Comparison of ENCODE assay signal across 8 mouse cellular contexts in the genomic region with DNA sequence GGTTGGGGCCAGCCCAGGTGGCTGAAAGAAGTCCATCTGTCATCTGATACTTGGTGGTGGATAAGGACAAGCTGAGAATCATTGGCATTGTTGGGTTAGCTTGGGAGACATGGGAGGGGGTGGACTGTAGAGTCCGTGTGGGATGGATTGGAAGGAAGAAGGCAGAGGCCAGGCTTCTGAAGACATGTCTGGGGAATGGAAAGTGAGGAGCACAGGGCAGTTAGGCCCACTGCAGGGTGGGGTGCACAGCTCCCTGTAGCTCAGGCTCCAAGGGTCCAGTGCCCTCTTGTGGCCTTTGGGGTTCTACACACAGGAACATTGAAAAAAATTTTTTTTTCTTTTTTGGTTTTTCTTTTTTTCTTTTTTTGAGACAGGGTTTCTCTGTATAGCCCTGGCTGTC. TPM values are rescaled to one million over a fixed set of nuclear protein-coding genes. Genes with fewer than 3 reads are reported as not detected.
DNase-seq lines count a peak whose midpoint lies in the region; ATAC-seq and TF ChIP-seq lines count a peak whose summit lies in the region.

No protein-coding gene starts in this region.

- no peak overlapping the region for H3K27ac ChIP-seq in heart, adult 2 months
- H3K27ac ChIP-seq in limb, embryonic 12.5 days, result no peak overlapping the region

- DNase-seq in heart, adult 2 months, result peak; percentile 59 to 60
- DNase-seq in heart, adult 8-10 months (ENCODE audit: low spot score), result no peak
- DNase-seq in cerebellum, adult 18-20 months, result peak; percentile 65 to 68
- peak; percentile 35 to 59 for DNase-seq in gastrocnemius, postnatal 36 days
- peak; percentile 72 for DNase-seq in thymus, postnatal 25 days

- no peaks in the 10 kb centered on the region; the same call in 1 of the 2 replicates for H3K4me1 ChIP-seq in heart, adult 2 months (ENCODE audit: control insufficient read depth, insufficient read depth, low read length)
- H3K4me1 ChIP-seq in E14TG2a.4 (replicated peaks; ENCODE audit: low read depth, low read length), result peaks cover 62% of the 10 kb centered on the region
- H3K4me1 ChIP-seq in limb, embryonic 12.5 days (replicated peaks), result no peaks in the 10 kb centered on the region; the same call in 1 of the 2 replicates

- ATAC-seq in limb, embryonic 12.5 days (ENCODE audit: insufficient number of reproducible peaks, insufficient read depth, low FRiP score, low TSS enrichment, low read depth), result peak; percentile 57; the same call in 1 of the 2 replicates
- ATAC-seq in monocyte, adult 5-6 weeks (replicated peaks; ENCODE audit: insufficient number of reproducible peaks, low FRiP score, low TSS enrichment, poor library complexity, severe bottlenecking), result peak; percentile 48; the same call in 1 of the 2 replicates

- no peaks in the 10 kb centered on the region for H3K36me3 ChIP-seq in heart, adult 2 months (ENCODE audit: control insufficient read depth, insufficient read depth, low read length)
- H3K36me3 ChIP-seq in E14TG2a.4 (ENCODE audit: insufficient read depth, low read length), result peaks cover 48% of the 10 kb centered on the region
- peaks cover 46% of the 10 kb centered on the region for H3K36me3 ChIP-seq in limb, embryonic 12.5 days

- no peaks in the 10 kb centered on the region for H3K79me2 ChIP-seq in heart, adult 2 months (replicated peaks; ENCODE audit: control insufficient read depth, insufficient read depth, low read length)

- H3K27me3 ChIP-seq in heart, adult 2 months (ENCODE audit: control insufficient read depth, insufficient read depth, low read length), result no peaks in the 10 kb centered on the region
- no peaks in the 10 kb centered on the region for H3K27me3 ChIP-seq in E14TG2a.4 (ENCODE audit: insufficient read depth, low read length)
- H3K27me3 ChIP-seq in limb, embryonic 12.5 days, result no peaks in the 10 kb centered on the region

- WGBS in heart, adult 2 months, result 23% methylated on average over 1 of the region's 1 CpGs
- 25% methylated on average over 1 of the region's 1 CpGs for WGBS in limb, embryonic 12.5 days

- intact Hi-C loops in heart, adult 2 months (cut with DNase I), result loop anchor here (1.0 kb wide), 1 partner anchor 47 kb away; no protein-coding TSS in a partner anchor
- intact Hi-C loops in gastrocnemius, postnatal 36 days (cut with DNase I), result loop anchor here (1.0 kb wide), 1 partner anchor 47 kb away; no protein-coding TSS in a partner anchor

- no peak overlapping the region for H3K4me3 ChIP-seq in heart, adult 2 months
- no peak overlapping the region for H3K4me3 ChIP-seq in E14TG2a.4 (replicated peaks; ENCODE audit: low read length)
- H3K4me3 ChIP-seq in limb, embryonic 12.5 days (replicated peaks), result no peak overlapping the region

- no peak for TF ChIP-seq POLR2A in heart, adult 2 months (IDR thresholded peaks at IDR 0.05; ENCODE audit: insufficient read depth, low read depth, low read length)

- TF ChIP-seq EP300 in heart, adult 2 months (IDR thresholded peaks at IDR 0.05; ENCODE audit: insufficient read depth, low read depth, low read length), result 0 out of 2 replicates have a peak, but pooled peaks have one; percentile 54

- H3K9ac ChIP-seq in heart, adult 2 months (ENCODE audit: low read depth, low read length), result no peak overlapping the region
- no peak overlapping the region for H3K9ac ChIP-seq in limb, embryonic 12.5 days (replicated peaks)

- no peak overlapping the region for H3K4me2 ChIP-seq in limb, embryonic 12.5 days

- TF ChIP-seq CTCF in heart, adult 2 months (IDR thresholded peaks at IDR 0.05), result peak; percentile 79
- TF ChIP-seq CTCF in E14TG2a.4 (conservative IDR thresholded peaks at IDR 0.05; ENCODE audit: low read length), result peak; percentile 59

- no peaks in the 10 kb centered on the region for H3K9me3 ChIP-seq in E14TG2a.4 (ENCODE audit: low read length)
- no peaks in the 10 kb centered on the region for H3K9me3 ChIP-seq in limb, embryonic 12.5 days

RNA-seq across cellular contexts. Expression of a gene that starts 18.3 kb away (rescaled TPM):
- 100 to 1,000 TPM; 101 to 127 TPM for total RNA-seq in heart, adult 2 months (2021)
- 59.7 and 87.8 TPM in 2 replicates for polyA plus RNA-seq in heart, adult 2 months (2012; rRNA removed)
- total RNA-seq in heart, adult 8-10 months (2022), result 100 to 1,000 TPM in 3 of 4 experiments, 10 to 100 TPM in 1; 98.9 to 113 (median 108) TPM
- total RNA-seq in gastrocnemius, postnatal 36 days (2021), result 100 to 1,000 TPM; 138 to 139 TPM
- polyA plus RNA-seq in limb, embryonic 12.5 days (2016; fragmentation: Nextera tagmentation; extraction: Ambion mirVana), result 300 and 320 TPM in 2 replicates
- 150 to 191 TPM (median 177 TPM) in 3 replicates for total RNA-seq in monocyte, adult 5-6 weeks (2017)

RNA-seq across cellular contexts. Expression of a gene that starts 30.2 kb away (rescaled TPM):
- 1 to 10 TPM in 1 of 2 experiments, under 1 TPM in 1; 0.81 to 1.5 TPM for total RNA-seq in heart, adult 2 months (2021)
- polyA plus RNA-seq in heart, adult 2 months (2012; rRNA removed), result 2.4 and 2.9 TPM in 2 replicates
- total RNA-seq in heart, adult 8-10 months (2022), result 1 to 10 TPM; 1.1 to 1.8 (median 1.5) TPM
- under 1 TPM; 0.37 to 0.77 TPM for total RNA-seq in gastrocnemius, postnatal 36 days (2021)
- polyA plus RNA-seq in limb, embryonic 12.5 days (2016; fragmentation: Nextera tagmentation; extraction: Ambion mirVana), result 7.8 and 9.5 TPM in 2 replicates
- total RNA-seq in monocyte, adult 5-6 weeks (2017), result 25.7 to 39.4 TPM (median 30.3 TPM) in 3 replicates

RNA-seq across cellular contexts. Expression of a gene that starts 35.8 kb away (rescaled TPM):
- under 1 TPM in 1 of 2 experiments, not detected in 1; 0.16 TPM for total RNA-seq in heart, adult 2 months (2021)
- polyA plus RNA-seq in heart, adult 2 months (2012; rRNA removed), result 0.08 and 0.12 TPM in 2 replicates
- total RNA-seq in heart, adult 8-10 months (2022), result under 1 TPM in 1 of 4 experiments, not detected in 3; 0.37 TPM
- not detected for total RNA-seq in gastrocnemius, postnatal 36 days (2021)
- polyA plus RNA-seq in limb, embryonic 12.5 days (2016; fragmentation: Nextera tagmentation; extraction: Ambion mirVana), result 0.20 TPM in 1 of 2 replicates, not detected in the other
- total RNA-seq in monocyte, adult 5-6 weeks (2017), result 0.48 TPM in 1 of 3 replicates, not detected in the others
